Mouse (Mus musculus) neural tube, embryonic 12.5 days (tissue): ENCODE measurements around the gene Tead2. TPM values are rescaled to one million over a fixed set of nuclear protein-coding genes. Genes with fewer than 3 reads are reported as not detected.

ENCODE experiments used
- ATAC-seq: fragments of 200-750 bp; cut with Nextera tagmentation; 2 replicates; pipeline ENCODE4 v1.8.0; 2017; ENCODE audit warnings: low read depth, mild to moderate bottlenecking, moderate TSS enrichment, moderate library complexity; ENCODE audit not compliant: low FRiP score
- H3K27ac ChIP-seq: fragments of 300-500 bp; sonication (generic); 2 replicates; pipeline ENCODE4 v1.5.1; 2016
- H3K27me3 ChIP-seq: fragments of 300-500 bp; sonication (generic); replicated peaks from 2 replicates; pipeline ENCODE4 v1.6.1; 2016; ENCODE audit warnings: mild to moderate bottlenecking
- H3K36me3 ChIP-seq: fragments of 300-500 bp; sonication (generic); 2 replicates; pipeline ENCODE4 v1.6.1; 2016; ENCODE audit warnings: mild to moderate bottlenecking
- H3K4me1 ChIP-seq: fragments of 300-500 bp; sonication (generic); 2 replicates; pipeline ENCODE4 v1.6.1; 2016
- H3K4me2 ChIP-seq: fragments of 300-500 bp; sonication (generic); replicated peaks from 2 replicates; pipeline ENCODE4 v1.6.1; 2016; ENCODE audit warnings: mild to moderate bottlenecking
- H3K4me3 ChIP-seq: fragments of 300-500 bp; sonication (generic); 2 replicates; pipeline ENCODE4 v1.5.1; 2016
- H3K9ac ChIP-seq: fragments of 300-500 bp; sonication (generic); 2 replicates; pipeline ENCODE4 v1.6.1; 2016; ENCODE audit warnings: mild to moderate bottlenecking
- H3K9me3 ChIP-seq: fragments of 300-500 bp; sonication (generic); 2 replicates; pipeline ENCODE4 v1.6.1; 2016; ENCODE audit warnings: mild to moderate bottlenecking
- WGBS: fragments of 180-500 bp; shearing (Covaris S2); methylation state at CpG from one replicate; pipeline ENCODE4 v1.1.7; 2016; 5-methylcytosine and 5-hydroxymethylcytosine counted together
- polyA plus RNA-seq: library from polyadenylated mRNA; unstranded; fragments of >200 nt; fragmentation: Nextera tagmentation; extraction: Ambion mirVana; gene quantifications from 2 replicates; pipeline ENCODE4 v1.2.1, GENCODE M21; 2016

Tead2 gene
- polyA plus RNA-seq, 1 experiment from 2014 or later: 178 TPM

DNA sequence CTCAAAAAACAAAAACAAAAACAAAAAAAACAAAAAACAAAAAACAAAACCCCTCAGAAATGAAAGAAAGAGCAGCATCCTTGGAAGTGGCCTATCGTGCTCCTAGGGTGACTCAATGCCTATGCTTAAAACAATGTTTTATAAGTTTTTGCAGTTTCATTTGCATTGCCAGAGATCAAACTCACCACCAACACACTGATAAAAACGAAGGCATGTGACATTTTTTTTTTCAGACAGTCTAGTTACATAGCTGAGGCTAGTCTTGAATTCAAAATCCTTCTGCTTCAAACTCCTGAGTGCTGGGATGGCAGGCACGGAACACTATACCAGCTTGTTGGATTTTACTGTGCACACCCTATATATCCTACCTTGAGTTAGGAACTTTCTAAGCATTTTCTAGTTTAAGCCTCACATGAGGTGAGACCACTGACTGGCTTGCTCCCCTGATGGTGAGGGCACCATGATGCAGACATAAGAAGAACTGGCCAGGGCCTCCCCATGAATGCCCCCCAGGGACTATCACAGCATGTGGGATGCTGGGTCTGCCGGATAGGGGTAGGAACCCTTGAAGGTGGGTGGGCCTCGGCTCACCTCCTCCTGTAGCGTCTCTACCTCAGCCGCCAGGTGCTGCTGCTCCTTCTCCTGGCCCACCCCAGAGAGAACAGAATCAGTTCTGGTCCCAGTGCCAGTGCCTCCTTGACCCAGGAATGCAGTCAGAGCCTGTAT is 22.8 kb upstream of the Tead2 start:
- H3K9ac ChIP-seq: no peak overlapping the region
- no peak overlapping the region for H3K4me2 ChIP-seq
- peaks cover 7% of the 10 kb centered on the region for H3K4me1 ChIP-seq
- H3K36me3 ChIP-seq: no peaks in the 10 kb centered on the region
- H3K27ac ChIP-seq: no peak overlapping the region
- H3K27me3 ChIP-seq: peaks cover 28% of the 10 kb centered on the region
- no peak for ATAC-seq
- WGBS: 85% methylated on average over 7 of the region's 7 CpGs
- no peaks in the 10 kb centered on the region for H3K9me3 ChIP-seq
- H3K4me3 ChIP-seq: no peak overlapping the region

- Histone ChIP-seq H3K4me1 (peaks cover 7% of the 10 kb centered on the region), H3K27me3 (peaks cover 23% of the 10 kb centered on the region; the same call in 1 of the 2 replicates)
Observed at GRCm38 (mm10) chr7:45193406-45193805, 22.1 kb upstream of the Tead2 start.

DNA sequence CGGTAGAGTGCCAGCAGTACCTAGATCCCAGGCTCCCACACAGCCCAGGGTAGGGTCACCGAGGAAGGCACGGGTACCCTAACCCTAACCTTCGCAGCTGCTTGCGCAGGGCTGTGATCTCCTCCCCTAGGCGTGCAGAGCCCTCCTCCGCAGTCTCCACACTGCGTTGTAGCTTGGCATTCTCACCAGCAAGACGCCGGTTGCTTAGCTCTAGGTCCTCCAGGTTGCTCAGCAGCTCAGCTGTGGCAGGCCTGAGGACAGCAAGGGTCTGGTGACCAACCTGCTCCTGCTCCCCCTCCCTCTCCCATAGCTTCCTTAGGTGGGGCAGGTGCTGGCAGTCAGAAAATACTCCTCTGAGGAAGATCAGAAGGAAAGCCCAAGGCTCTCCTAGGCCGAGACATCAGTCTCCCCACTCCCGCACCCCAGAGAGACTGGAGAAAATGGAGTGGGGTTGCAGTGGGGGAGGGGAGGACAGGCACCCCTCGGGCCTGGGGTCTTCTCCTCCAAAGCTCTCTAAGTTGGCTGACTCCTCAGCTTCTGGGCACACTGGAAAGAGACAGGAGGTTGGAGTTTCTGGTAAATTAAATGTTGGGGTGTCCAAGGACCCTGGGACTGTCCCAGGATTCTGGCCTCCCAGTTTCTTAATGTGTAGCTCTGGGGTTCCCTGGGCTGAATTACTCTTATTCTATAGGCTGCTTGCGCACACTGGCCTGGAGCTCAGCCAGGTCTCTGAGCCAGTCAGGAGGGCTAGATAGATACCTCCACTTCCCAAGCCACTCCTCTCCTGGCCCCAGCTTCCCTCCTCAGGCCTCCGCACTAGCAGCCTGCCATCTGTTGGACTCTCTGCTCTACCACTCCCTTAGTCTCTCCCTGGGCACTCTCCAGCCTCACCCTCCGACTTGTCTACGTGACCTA is 21.4 kb upstream of the Tead2 start:
- Histone ChIP-seq H3K9ac (no peak overlapping the region), H3K4me3 (no peak overlapping the region), H3K27ac (no peak overlapping the region), H3K9me3 (no peaks in the 10 kb centered on the region), H3K4me1 (peaks cover 7% of the 10 kb centered on the region), H3K27me3 (peaks cover 18% of the 10 kb centered on the region; the same call in 1 of the 2 replicates), H3K4me2 (no peak overlapping the region), H3K36me3 (no peaks in the 10 kb centered on the region)
- ATAC-seq: no peak
- WGBS: 76% methylated on average over 17 of the region's 17 CpGs

More at GRCm38 (mm10) chr7:45193406-45193805, 22.1 kb upstream of the Tead2 start:
- Histone ChIP-seq H3K9ac (0 out of 2 replicates have a peak overlapping the region, but pooled peaks have one; percentile 18), H3K4me2 (no peak overlapping the region), H3K9me3 (no peaks in the 10 kb centered on the region), H3K27ac (no peak overlapping the region), H3K36me3 (no peaks in the 10 kb centered on the region), H3K4me3 (no peak overlapping the region)
- ATAC-seq: no peak
- 72% methylated on average over 5 of the region's 5 CpGs for WGBS

- no peak for ATAC-seq
- peaks cover 7% of the 10 kb centered on the region for H3K4me1 ChIP-seq
- no peak overlapping the region for H3K4me3 ChIP-seq
- H3K9me3 ChIP-seq: no peaks in the 10 kb centered on the region
- 60% methylated on average over 13 of the region's 13 CpGs for WGBS
- no peaks in the 10 kb centered on the region for H3K36me3 ChIP-seq
- no peak overlapping the region for H3K9ac ChIP-seq
- no peak overlapping the region for H3K27ac ChIP-seq
- no peak overlapping the region for H3K4me2 ChIP-seq
- H3K27me3 ChIP-seq: peaks cover 14% of the 10 kb centered on the region; the same call in 1 of the 2 replicates
Observed at GRCm38 (mm10) chr7:45195341-45196175, 20.0 kb upstream of the Tead2 start.

DNA sequence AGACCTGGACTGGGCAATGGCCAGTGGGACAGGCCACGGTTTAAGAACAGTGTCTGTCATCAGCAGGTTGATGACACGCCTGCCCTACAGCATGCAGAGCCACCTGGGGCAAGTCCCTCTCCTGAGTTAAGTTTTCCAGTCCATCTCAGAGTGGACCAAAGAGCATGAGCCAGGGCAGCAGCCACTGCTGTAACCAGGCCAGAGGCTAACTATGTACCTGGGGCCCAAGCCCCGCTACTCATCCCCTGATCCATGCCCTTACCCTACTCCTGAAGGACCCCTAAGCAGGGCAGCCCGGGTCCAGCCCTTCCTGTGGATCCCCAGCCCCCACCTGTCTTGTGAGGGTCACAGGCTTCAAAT is 19.4 kb upstream of the Tead2 start:
- Histone ChIP-seq H3K4me3 (no peak overlapping the region), H3K27ac (no peak overlapping the region), H3K9ac (no peak overlapping the region), H3K4me2 (no peak overlapping the region), H3K36me3 (no peaks in the 10 kb centered on the region), H3K4me1 (peaks cover 7% of the 10 kb centered on the region), H3K9me3 (no peaks in the 10 kb centered on the region), H3K27me3 (peaks cover 14% of the 10 kb centered on the region; the same call in 1 of the 2 replicates)
- WGBS: 90% methylated on average over 4 of the region's 4 CpGs
- ATAC-seq: no peak

DNA sequence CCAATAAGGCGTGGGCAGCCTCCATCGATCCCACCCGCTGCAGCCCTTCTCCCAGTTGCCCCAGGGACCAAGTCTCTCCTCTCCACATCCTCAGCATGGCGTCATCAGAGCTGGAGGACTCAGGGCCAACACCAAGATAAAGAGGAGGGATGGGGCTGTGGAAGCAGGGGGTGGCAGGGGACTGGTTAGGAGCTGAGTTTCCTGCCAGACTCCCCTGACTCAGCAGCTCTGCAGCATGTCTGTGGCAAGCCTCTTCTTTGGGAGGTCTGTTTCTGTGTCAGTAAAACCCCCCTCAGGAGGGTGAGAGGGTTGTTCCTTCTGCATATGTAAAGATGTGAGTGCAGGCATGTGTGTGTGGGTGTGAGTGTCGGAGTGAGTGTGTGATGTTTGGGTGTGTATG is 18.6 kb upstream of the Tead2 start:
- WGBS: 71% methylated on average over 5 of the region's 5 CpGs
- H3K4me3 ChIP-seq: no peak overlapping the region
- H3K4me2 ChIP-seq: no peak overlapping the region
- no peak overlapping the region for H3K9ac ChIP-seq
- no peak for ATAC-seq
- H3K27ac ChIP-seq: no peak overlapping the region
- H3K9me3 ChIP-seq: no peaks in the 10 kb centered on the region
- peaks cover 2% of the 10 kb centered on the region for H3K4me1 ChIP-seq
- H3K27me3 ChIP-seq: peaks cover 14% of the 10 kb centered on the region; the same call in 1 of the 2 replicates
- H3K36me3 ChIP-seq: no peaks in the 10 kb centered on the region

- H3K27me3 ChIP-seq: peaks cover 14% of the 10 kb centered on the region; the same call in 1 of the 2 replicates
- H3K9me3 ChIP-seq: no peaks in the 10 kb centered on the region
- no peak overlapping the region for H3K4me3 ChIP-seq
- H3K27ac ChIP-seq: no peak overlapping the region
- 9% methylated on average over 5 of the region's 5 CpGs for WGBS
- H3K36me3 ChIP-seq: no peaks in the 10 kb centered on the region
- H3K4me2 ChIP-seq: no peak overlapping the region
- H3K9ac ChIP-seq: 0 out of 2 replicates have a peak overlapping the region, but pooled peaks have one; percentile 8
- H3K4me1 ChIP-seq: no peaks in the 10 kb centered on the region
- 0 out of 2 replicates have a peak, but pooled peaks have one; percentile 41 for ATAC-seq
Observed at GRCm38 (mm10) chr7:45198435-45198834, 17.1 kb upstream of the Tead2 start.

- H3K9ac ChIP-seq: 0 out of 2 replicates have a peak overlapping the region, but pooled peaks have one; percentile 13
- 81% methylated on average over 11 of the region's 11 CpGs for WGBS
- H3K9me3 ChIP-seq: no peaks in the 10 kb centered on the region
- no peak overlapping the region for H3K27ac ChIP-seq
- no peak for ATAC-seq
- peaks cover 12% of the 10 kb centered on the region; the same call in 1 of the 2 replicates for H3K27me3 ChIP-seq
- H3K4me1 ChIP-seq: no peaks in the 10 kb centered on the region
- no peaks in the 10 kb centered on the region for H3K36me3 ChIP-seq
- H3K4me2 ChIP-seq: no peak overlapping the region
- H3K4me3 ChIP-seq: no peak overlapping the region
Observed at GRCm38 (mm10) chr7:45198961-45199360, 16.6 kb upstream of the Tead2 start.

- Histone ChIP-seq H3K36me3 (no peaks in the 10 kb centered on the region), H3K4me1 (no peaks in the 10 kb centered on the region), H3K27me3 (no peaks in the 10 kb centered on the region; the same call in 1 of the 2 replicates), H3K9ac (no peak overlapping the region), H3K27ac (no peak overlapping the region), H3K9me3 (no peaks in the 10 kb centered on the region), H3K4me2 (no peak overlapping the region), H3K4me3 (no peak overlapping the region)
- no peak for ATAC-seq
- WGBS: 58% methylated on average over 10 of the region's 10 CpGs
Observed at GRCm38 (mm10) chr7:45202654-45203053, 12.9 kb upstream of the Tead2 start.

DNA sequence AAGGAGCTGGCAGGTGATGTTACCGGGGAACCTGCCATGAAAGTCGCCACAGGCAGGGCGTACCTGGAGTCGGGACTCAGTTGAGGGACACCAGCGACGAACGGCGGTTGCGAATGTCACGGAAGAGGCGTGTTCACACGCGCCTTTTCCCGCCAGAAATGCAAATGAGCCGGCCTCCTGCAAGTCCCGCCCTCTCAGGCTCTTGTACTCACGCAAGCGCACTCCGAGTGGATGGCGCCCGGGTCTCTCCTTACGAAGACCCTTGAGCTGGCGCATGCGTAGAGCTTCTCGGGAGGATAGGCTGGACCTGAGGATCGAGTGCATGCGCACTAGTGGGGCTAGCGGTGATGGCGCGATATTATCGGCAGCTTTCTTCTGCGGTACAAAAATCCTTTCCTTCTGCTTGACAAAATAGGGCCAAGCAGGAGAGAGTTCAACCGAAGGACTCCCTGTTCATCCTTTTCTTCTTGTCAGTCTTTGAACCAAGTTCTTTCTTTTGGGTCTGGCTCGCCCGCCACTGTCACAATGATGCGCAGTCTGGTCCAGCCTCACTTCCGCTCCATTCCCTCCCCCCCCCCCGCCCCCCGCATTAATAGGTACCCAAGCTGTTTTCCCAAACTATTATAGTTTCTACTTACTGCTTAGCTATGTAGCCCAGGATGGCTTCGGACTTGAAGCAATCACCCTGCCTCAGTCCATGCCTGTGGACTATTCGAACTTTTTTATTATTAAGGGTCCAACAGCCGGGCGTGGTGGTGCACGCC is 11.0 kb upstream of the Tead2 start, which contains the start of gene Ccdc155:
TSS of gene Ccdc155 (minus strand) at position 513 of the 764 bp plus-strand sequence.
- no peaks in the 10 kb centered on the region for H3K4me1 ChIP-seq
- H3K9me3 ChIP-seq: no peaks in the 10 kb centered on the region
- H3K27me3 ChIP-seq: peaks cover under 1% of the 10 kb centered on the region
- H3K4me3 ChIP-seq: peak within 1 kb of the TSS; percentile 41
- peak within 1 kb of the TSS; percentile 61 for H3K4me2 ChIP-seq
- H3K27ac ChIP-seq: no peak within 1 kb of the TSS
- peak within 1 kb of the TSS; percentile 35; the same call in 1 of the 2 replicates for H3K9ac ChIP-seq
- H3K36me3 ChIP-seq: no peaks in the 10 kb centered on the region
- ATAC-seq: peak; percentile 97
- WGBS: 9% methylated on average over 44 of the region's 44 CpGs

DNA sequence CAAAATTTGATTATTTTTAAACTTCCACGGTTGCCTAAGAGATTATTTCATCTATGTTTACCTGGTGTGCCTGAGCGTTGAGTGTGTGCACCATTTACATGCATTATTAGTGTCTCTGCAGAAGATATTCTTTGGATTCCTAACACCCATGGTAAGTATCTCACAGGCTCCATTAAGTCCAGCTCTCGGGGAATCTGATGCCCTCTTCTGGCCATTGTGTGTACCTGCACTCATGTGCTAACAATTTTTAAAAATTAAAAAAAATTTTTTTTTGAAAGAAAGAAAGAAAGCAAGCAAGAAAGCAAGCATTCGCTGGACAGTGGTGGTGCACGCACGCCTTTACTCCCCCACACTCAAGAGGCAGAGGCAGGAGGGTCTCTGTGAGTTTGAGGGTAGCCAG is 7.3 kb upstream of the Tead2 start:
- Histone ChIP-seq H3K4me3 (no peak overlapping the region), H3K4me2 (no peak overlapping the region), H3K4me1 (no peaks in the 10 kb centered on the region), H3K27me3 (peaks cover 28% of the 10 kb centered on the region), H3K9ac (no peak overlapping the region), H3K36me3 (no peaks in the 10 kb centered on the region), H3K9me3 (no peaks in the 10 kb centered on the region), H3K27ac (no peak overlapping the region)
- ATAC-seq: no peak
- 77% methylated on average over 6 of the region's 6 CpGs for WGBS
